Mouse (Mus musculus) brain, embryonic 14.5 days (tissue): ENCODE measurements at regions not wholly inside any gene's neighbourhood (a gene's known extent, or its start where the extent isn't known, plus 50 kb on each side); places are given as distances from the start of the nearest gene placed in this dataset.

Source experiments
- CTCF ChIP-seq: fragments of 200-500 bp; IDR thresholded peaks from 2 replicates; pipeline ENCODE4 v1.5.1; 2012; ENCODE audit warnings: inconsistent platforms, mild to moderate bottlenecking, moderate library complexity, borderline replicate concordance; ENCODE audit not compliant: insufficient read depth, insufficient read length; ENCODE audit errors: extremely low read depth
- POLR2A ChIP-seq: fragments of 200-500 bp; IDR thresholded peaks from 2 replicates; pipeline ENCODE4 v1.6.1; 2012; ENCODE audit warnings: mild to moderate bottlenecking, inconsistent platforms, borderline replicate concordance; ENCODE audit not compliant: poor library complexity, insufficient read depth, insufficient read length, severe bottlenecking; ENCODE audit errors: extremely low read depth

GRCm38 (mm10) chr1:47853911-47854310 is 961.3 kb upstream of the Slc39a10 start:
- no peak for TF ChIP-seq CTCF
- no peak for TF ChIP-seq POLR2A
